Mouse (Mus musculus) gastrocnemius, postnatal 4 days (tissue): Measurements from ENCODE around the gene Entpd3. TPM values are rescaled to one million over a fixed set of nuclear protein-coding genes. Genes with fewer than 3 reads are reported as not detected.

Experiments used
- total RNA-seq, 2 experiments: library from RNA; stranded (reverse); gene quantifications; 2 replicates each; pipeline ENCODE4 v1.2.3; 2021

Gene Entpd3
- total RNA-seq, 2 experiments from 2014 or later = not detected

Other genes with a start within 250 kb of the Entpd3 start
- under 1 TPM; 0.26 to 0.39 TPM for gene Myrip, start 238.3 kb upstream of the Entpd3 start, total RNA-seq
- 10 to 100 TPM; 47.9 to 50.9 TPM for gene Eif1b, start 47.6 kb upstream of the Entpd3 start, total RNA-seq
- 100 to 1,000 TPM; 689 to 696 TPM for gene Rpl14, start 31.6 kb downstream of the Entpd3 start, total RNA-seq